Mouse (Mus musculus): ENCODE results near the gene D630023F18Rik. TPM values are rescaled to one million over a fixed set of nuclear protein-coding genes. Genes with fewer than 3 reads are reported as not detected.

The D630023F18Rik gene
- polyA plus RNA-seq, 1 experiment from 2014 or later: 1.4 TPM

Other genes starting within 250 kb of the D630023F18Rik start
- gene Plekhm3, start 166.4 kb downstream of the D630023F18Rik start, polyA plus RNA-seq (2015; fragmentation: Nextera tagmentation; extraction: Ambion mirVana): 6.8 and 7.8 TPM in 2 replicates
- gene Akr1cl, start 90.5 kb downstream of the D630023F18Rik start, polyA plus RNA-seq (2015; fragmentation: Nextera tagmentation; extraction: Ambion mirVana): 1.5 and 5.6 TPM in 2 replicates
- gene Cryge, start 72.1 kb downstream of the D630023F18Rik start, polyA plus RNA-seq (2015; fragmentation: Nextera tagmentation; extraction: Ambion mirVana): 0.28 TPM in 1 of 2 replicates, not detected in the other
- not detected in 2 replicates for gene Crygd, start 59.8 kb downstream of the D630023F18Rik start, polyA plus RNA-seq (2015; fragmentation: Nextera tagmentation; extraction: Ambion mirVana)
- gene Crygc, start 49.5 kb downstream of the D630023F18Rik start, polyA plus RNA-seq (2015; fragmentation: Nextera tagmentation; extraction: Ambion mirVana): not detected in 2 replicates
- not detected in 2 replicates for gene Crygb, start 40.9 kb downstream of the D630023F18Rik start, polyA plus RNA-seq (2015; fragmentation: Nextera tagmentation; extraction: Ambion mirVana)
- not detected in 2 replicates for gene Cryga, start 19.8 kb downstream of the D630023F18Rik start, polyA plus RNA-seq (2015; fragmentation: Nextera tagmentation; extraction: Ambion mirVana)
- not detected in 2 replicates for gene Gm28845, start 3.7 kb downstream of the D630023F18Rik start, polyA plus RNA-seq (2015; fragmentation: Nextera tagmentation; extraction: Ambion mirVana)
- gene Idh1, start 63.3 kb upstream of the D630023F18Rik start, polyA plus RNA-seq (2015; fragmentation: Nextera tagmentation; extraction: Ambion mirVana): 231 and 232 TPM in 2 replicates
- 10.5 and 13.1 TPM in 2 replicates for gene Pikfyve, start 63.5 kb upstream of the D630023F18Rik start, polyA plus RNA-seq (2015; fragmentation: Nextera tagmentation; extraction: Ambion mirVana)
- gene Pth2r, start 158.8 kb upstream of the D630023F18Rik start, polyA plus RNA-seq (2015; fragmentation: Nextera tagmentation; extraction: Ambion mirVana): not detected in 2 replicates